Mouse (Mus musculus): Measurements from ENCODE around the gene Vps9d1.

DNA sequence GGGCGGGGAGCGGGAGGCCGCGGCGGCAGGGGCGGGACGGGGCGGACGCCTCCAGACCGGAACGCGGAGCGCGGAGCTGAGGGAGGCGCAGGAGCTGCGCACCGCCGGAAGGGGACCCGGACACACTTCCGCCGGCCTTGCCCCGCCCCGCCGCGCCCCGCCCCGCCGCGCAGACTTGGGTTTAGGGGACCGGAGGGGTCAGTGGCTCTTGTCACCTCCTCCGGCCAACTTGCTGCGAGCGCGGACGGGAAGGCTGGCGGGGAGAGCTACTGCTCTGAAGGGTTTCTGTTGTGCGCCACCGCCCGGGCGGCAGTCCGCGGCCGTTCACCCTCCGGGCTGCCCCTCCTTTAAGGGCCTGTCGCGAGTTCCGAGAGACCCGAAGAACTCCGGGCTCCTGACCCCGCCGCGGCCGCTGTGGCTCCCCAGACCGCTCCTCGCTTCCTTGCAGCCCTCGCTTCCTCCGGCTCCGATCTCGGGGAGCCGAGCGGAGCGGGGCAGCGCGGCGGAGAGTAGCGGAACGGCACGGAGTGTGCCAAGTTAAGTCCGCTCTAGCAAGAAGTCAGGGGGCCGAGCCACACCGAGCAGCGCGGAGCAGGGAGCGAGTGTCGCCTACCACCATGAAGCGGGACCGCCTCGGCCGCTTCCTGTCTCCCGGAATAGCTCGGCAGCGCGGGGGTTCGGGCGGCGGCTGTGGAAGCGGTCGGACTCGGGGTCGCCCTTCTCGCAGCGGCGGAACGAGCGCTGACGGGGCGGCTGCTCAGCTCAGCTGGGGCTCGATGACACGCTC lies at the start of gene Vps9d1, which contains the start of gene Zfp276:
- TF ChIP-seq CTCF (conservative IDR thresholded peaks at IDR 0.05; ENCODE audit: low read length) (no peak), NANOG (IDR thresholded peaks at IDR 0.05; ENCODE audit: borderline replicate concordance, low read length) (no peak), POU5F1 (IDR thresholded peaks at IDR 0.05; ENCODE audit: borderline replicate concordance, low read length) (no peak)
